Mouse (Mus musculus) limb, embryonic 14.5 days (tissue): ENCODE data around the gene Chst14. TPM values are rescaled to one million over a fixed set of nuclear protein-coding genes. Genes with fewer than 3 reads are reported as not detected.

Experiments used
- ATAC-seq: fragments of 200-750 bp; cut with Nextera tagmentation; 2 replicates; pipeline ENCODE4 v1.8.0; 2017; ENCODE audit warnings: low read depth, moderate number of reproducible peaks, moderate TSS enrichment; ENCODE audit not compliant: low FRiP score
- DNase-seq: peaks from one replicate; pipeline ENCODE4 v3.0.0-alpha.2; 2015; ENCODE audit warnings: low spot score
- H3K27ac ChIP-seq: fragments of 300-500 bp; sonication (generic); replicated peaks from 2 replicates; pipeline ENCODE4 v1.5.1; 2014; ENCODE audit warnings: low read depth, mild to moderate bottlenecking, low read length, moderate library complexity, mixed read lengths
- H3K27me3 ChIP-seq: fragments of 300-500 bp; sonication (generic); 2 replicates; pipeline ENCODE4 v1.6.1; 2014; ENCODE audit warnings: low read length, mixed read lengths; ENCODE audit not compliant: control insufficient read depth, insufficient read depth
- H3K36me3 ChIP-seq: fragments of 300-500 bp; sonication (generic); 2 replicates; pipeline ENCODE4 v1.6.1; 2014; ENCODE audit warnings: mild to moderate bottlenecking, low read length, moderate library complexity, mixed read lengths; ENCODE audit not compliant: control insufficient read depth, insufficient read depth
- H3K4me1 ChIP-seq: fragments of 300-500 bp; sonication (generic); 2 replicates; pipeline ENCODE4 v1.6.1; 2014; ENCODE audit warnings: antibody characterized with exemption, low read length, mixed read lengths; ENCODE audit not compliant: control insufficient read depth, insufficient read depth
- H3K4me2 ChIP-seq: fragments of 300-500 bp; sonication (generic); replicated peaks from 2 replicates; pipeline ENCODE4 v1.6.1; 2014; ENCODE audit warnings: low read depth, mild to moderate bottlenecking, low read length, moderate library complexity; ENCODE audit not compliant: severe bottlenecking
- H3K4me3 ChIP-seq: fragments of 300-500 bp; sonication (generic); replicated peaks from 2 replicates; pipeline ENCODE4 v1.5.1; 2014; ENCODE audit warnings: low read length
- H3K9ac ChIP-seq: fragments of 300-500 bp; sonication (generic); 2 replicates; pipeline ENCODE4 v1.6.1; 2014; ENCODE audit warnings: mild to moderate bottlenecking, low read depth, low read length, moderate library complexity; ENCODE audit not compliant: severe bottlenecking
- H3K9me3 ChIP-seq: fragments of 300-500 bp; sonication (generic); 2 replicates; pipeline ENCODE4 v1.6.1; 2016; ENCODE audit warnings: low read length; ENCODE audit not compliant: control insufficient read depth
- POLR2A ChIP-seq: fragments of 200-500 bp; IDR thresholded peaks from 2 replicates; pipeline ENCODE4 v1.8.0; 2012; ENCODE audit warnings: inconsistent platforms, mild to moderate bottlenecking, moderate library complexity, borderline replicate concordance; ENCODE audit not compliant: insufficient read depth, insufficient read length; ENCODE audit errors: extremely low read depth
- WGBS: fragments of 180-500 bp; shearing (Covaris S2); extraction: QIAGEN DNeasy Blood & Tissue Kit; methylation state at CpG from one replicate; pipeline ENCODE4 v1.1.7; 2014; 5-methylcytosine and 5-hydroxymethylcytosine counted together
- polyA plus RNA-seq, 2 experiments: library from polyadenylated mRNA; depleted of rRNA in 1 of 2; stranded (reverse) in 1 of 2; unstranded in 1 of 2; fragments of >200 nt; fragmentation: Nextera tagmentation in 1 of 2; extraction: Ambion mirVana in 1 of 2; gene quantifications; 2 replicates each; pipeline versions ENCODE4 v1.2.1 to v1.2.3; 2012 to 2014

Chst14 gene
- polyA plus RNA-seq, 2 experiments = 56.6 to 59.5 TPM

DNA sequence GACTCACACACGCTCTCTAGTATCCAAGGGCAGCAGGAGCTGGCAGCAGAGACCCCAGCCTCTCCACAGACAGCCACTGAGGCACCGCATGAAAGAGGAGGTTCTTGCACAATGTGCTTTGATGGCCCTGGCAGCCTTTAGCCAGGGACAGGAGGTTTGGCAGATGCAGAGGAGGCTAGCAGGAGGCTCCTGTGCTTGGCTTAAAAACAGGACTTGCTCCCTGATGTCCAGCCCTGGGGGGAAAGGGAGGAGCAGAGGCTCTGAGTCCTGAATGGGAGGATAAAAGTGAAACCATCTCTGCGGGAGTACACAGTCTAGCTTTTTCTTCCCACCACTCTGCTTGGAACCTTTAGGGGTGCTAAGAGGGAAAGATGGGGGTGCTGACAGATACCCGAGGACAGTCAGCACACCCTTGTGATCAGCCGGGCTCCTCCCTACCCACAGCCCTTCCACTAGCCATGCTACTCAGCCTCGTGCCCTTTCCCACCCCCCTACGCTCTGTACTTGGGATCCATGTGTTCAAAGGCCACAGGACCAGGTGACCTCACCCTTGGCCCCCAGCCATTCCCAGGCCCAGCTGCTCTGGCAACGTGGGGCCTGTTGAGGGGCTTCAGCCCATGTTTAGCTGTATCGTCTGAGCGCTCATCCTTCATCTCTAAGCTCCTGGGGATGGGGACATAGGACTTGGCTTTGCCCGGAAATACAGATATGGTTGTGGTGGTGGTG, 12.6 kb upstream of the Chst14 start:
- DNase-seq (no peak), ATAC-seq (no peak)
- H3K27me3 ChIP-seq = no peaks in the 10 kb centered on the region
- no peak overlapping the region for H3K4me3 ChIP-seq
- H3K9ac ChIP-seq = no peak overlapping the region
- no peak overlapping the region for H3K4me2 ChIP-seq
- WGBS = 60% methylated on average over 11 of the region's 11 CpGs
- H3K36me3 ChIP-seq = peaks cover 13% of the 10 kb centered on the region; the same call in 1 of the 2 replicates
- H3K4me1 ChIP-seq = peaks cover 21% of the 10 kb centered on the region
- no peak for TF ChIP-seq POLR2A
- no peak overlapping the region for H3K27ac ChIP-seq
- no peaks in the 10 kb centered on the region for H3K9me3 ChIP-seq

DNA sequence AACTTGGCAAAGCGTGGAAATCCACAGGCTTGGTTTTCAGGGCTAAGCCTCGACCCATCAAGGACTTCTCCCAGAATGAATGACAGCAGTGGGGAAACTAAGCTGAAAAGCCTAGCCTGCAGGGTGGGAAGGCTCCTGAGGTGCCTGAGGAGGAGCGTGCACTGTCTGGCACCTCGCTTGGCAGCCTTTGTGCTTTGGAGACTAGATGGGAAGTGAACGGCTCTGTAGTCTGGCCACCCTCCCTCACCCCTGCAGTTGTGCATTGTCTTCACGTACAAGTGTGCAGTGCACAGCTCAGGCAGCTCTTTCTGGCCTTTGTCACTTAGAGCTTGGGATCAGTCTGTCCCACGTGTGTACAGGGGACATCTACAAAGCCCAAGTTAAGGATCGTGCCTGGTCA, 11.6 kb upstream of the Chst14 start:
- H3K4me3 ChIP-seq = no peak overlapping the region
- DNase-seq (no peak), ATAC-seq (no peak)
- WGBS = 66% methylated on average over 8 of the region's 8 CpGs
- peaks cover 23% of the 10 kb centered on the region for H3K4me1 ChIP-seq
- no peak overlapping the region for H3K9ac ChIP-seq
- H3K27me3 ChIP-seq = no peaks in the 10 kb centered on the region
- H3K36me3 ChIP-seq = peaks cover 13% of the 10 kb centered on the region; the same call in 1 of the 2 replicates
- H3K4me2 ChIP-seq = no peak overlapping the region
- H3K9me3 ChIP-seq = no peaks in the 10 kb centered on the region
- TF ChIP-seq POLR2A = no peak
- H3K27ac ChIP-seq = no peak overlapping the region

DNA sequence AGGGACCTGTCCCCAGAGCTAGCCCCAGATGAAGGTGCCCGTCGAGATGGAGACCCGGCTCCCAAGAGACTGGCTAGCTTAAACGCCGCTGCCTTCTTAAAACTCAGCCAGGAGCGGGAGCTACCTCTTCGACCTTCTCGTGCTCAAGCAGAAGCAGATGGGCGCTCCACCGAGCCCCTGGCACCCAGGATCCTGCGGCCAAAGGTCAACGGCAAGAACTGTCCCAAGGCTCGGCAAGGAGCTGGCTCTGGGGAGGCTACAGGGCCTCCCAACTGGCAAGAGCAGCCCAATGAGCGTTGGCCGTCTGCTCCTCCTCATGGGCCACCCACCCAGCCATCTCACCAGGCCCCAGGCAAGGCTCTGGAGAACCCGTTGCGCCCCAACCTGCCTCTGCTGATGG, 9.9 kb upstream of the Chst14 start:
- no peak for TF ChIP-seq POLR2A
- Histone ChIP-seq H3K4me3 (no peak overlapping the region), H3K4me1 (peaks cover 23% of the 10 kb centered on the region), H3K36me3 (peaks cover 29% of the 10 kb centered on the region), H3K27ac (no peak overlapping the region), H3K9ac (no peak overlapping the region), H3K9me3 (no peaks in the 10 kb centered on the region), H3K27me3 (no peaks in the 10 kb centered on the region), H3K4me2 (no peak overlapping the region)
- WGBS = 90% methylated on average over 17 of the region's 17 CpGs
- ATAC-seq (no peak), DNase-seq (no peak)

DNA sequence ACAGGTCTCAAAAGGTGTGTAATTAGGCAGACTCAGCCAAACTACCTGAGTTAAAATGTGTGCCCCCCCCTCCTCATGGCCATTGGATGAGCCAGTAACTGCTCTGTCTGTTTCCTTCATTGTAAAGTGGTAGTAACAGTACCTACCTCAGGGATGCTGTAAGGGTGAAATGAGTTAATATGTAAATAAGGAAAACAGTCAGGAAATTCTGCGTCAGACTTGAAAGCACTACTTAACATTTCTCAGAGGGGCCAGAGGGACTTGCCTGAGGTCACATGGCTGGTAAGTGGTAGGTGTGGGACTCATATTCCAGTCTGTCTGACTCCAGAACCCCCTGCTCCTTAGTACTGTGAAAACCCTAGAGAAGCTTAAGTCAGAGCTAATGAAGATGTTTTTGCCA, 7.8 kb upstream of the Chst14 start:
- H3K4me1 ChIP-seq = peaks cover 20% of the 10 kb centered on the region
- no peak overlapping the region for H3K9ac ChIP-seq
- peaks cover 40% of the 10 kb centered on the region for H3K36me3 ChIP-seq
- 21% methylated on average over 1 of the region's 1 CpGs for WGBS
- no peaks in the 10 kb centered on the region for H3K27me3 ChIP-seq
- no peak for ATAC-seq
- H3K4me2 ChIP-seq = no peak overlapping the region
- TF ChIP-seq POLR2A = no peak
- no peaks in the 10 kb centered on the region for H3K9me3 ChIP-seq
- H3K27ac ChIP-seq = no peak overlapping the region
- H3K4me3 ChIP-seq = no peak overlapping the region
- DNase-seq = no peak

DNA sequence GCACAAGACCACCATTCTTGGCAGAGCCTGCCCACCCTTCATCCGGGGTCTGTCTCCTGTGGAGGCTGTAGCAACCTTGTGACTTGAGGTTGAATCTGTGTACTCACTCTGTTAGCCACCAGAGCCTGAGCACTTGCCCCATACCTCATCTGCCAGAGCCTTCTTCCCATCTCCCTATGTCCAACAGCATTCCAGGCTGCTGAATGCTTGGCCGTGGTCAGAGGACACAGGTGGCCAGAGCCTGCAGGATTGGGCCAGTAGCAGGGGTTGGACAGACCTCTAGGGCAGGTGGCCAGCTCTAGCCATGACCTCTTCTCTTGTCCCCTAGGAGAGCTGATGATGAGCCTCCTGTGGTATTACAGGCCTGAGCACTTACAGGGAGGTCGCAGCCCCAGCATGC, 5.9 kb upstream of the Chst14 start:
- WGBS = 71% methylated on average over 3 of the region's 3 CpGs
- ATAC-seq = no peak

DNA sequence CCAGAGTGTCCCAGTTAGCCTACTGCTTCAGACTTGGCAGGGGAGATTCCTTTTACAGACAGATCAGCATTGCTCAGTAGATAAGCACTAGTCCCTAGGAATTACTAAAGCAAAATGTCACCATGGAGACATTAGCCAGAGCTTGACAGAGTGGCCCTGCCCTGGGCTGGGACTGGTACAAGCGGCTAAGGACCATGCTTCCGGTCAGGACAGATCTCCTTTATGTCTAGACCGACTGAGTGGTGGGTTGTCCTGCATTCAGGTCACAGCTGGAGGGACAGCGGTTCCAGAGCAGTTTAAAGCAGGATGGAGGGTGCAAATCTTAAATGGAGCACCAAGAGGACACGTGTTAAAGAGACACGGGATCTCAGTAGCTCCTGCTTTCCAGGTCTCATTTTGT, 344 bp upstream of the Chst14 start:
- H3K36me3 ChIP-seq = peaks cover 16% of the 10 kb centered on the region
- 0% methylated on average over 6 of the region's 6 CpGs for WGBS

More for the DNA sequence above, 5.9 kb upstream of the Chst14 start:
- no peak for TF ChIP-seq POLR2A
- no peak overlapping the region for H3K27ac ChIP-seq
- H3K9ac ChIP-seq = no peak overlapping the region
- H3K4me2 ChIP-seq = no peak overlapping the region
- H3K4me1 ChIP-seq = peaks cover 13% of the 10 kb centered on the region
- H3K9me3 ChIP-seq = no peaks in the 10 kb centered on the region
- H3K4me3 ChIP-seq = no peak overlapping the region
- no peaks in the 10 kb centered on the region for H3K27me3 ChIP-seq
- H3K36me3 ChIP-seq = peaks cover 41% of the 10 kb centered on the region
- DNase-seq = no peak

More for the DNA sequence above, 344 bp upstream of the Chst14 start:
- Histone ChIP-seq H3K4me2 (peak overlapping the region; percentile 93), H3K27me3 (no peaks in the 10 kb centered on the region), H3K9ac (peak overlapping the region; percentile 84), H3K27ac (no peak overlapping the region), H3K9me3 (no peaks in the 10 kb centered on the region), H3K4me1 (peaks cover 12% of the 10 kb centered on the region), H3K4me3 (peak overlapping the region; percentile 87)
- ATAC-seq = peak; percentile 49
- no peak for DNase-seq
- TF ChIP-seq POLR2A = no peak
